Mouse (Mus musculus) lung, embryonic 14.5 days (tissue): ENCODE measurements at regions not wholly inside any gene's neighbourhood (a gene's known extent, or its start where the extent isn't known, plus 50 kb on each side); places are given as distances from the start of the nearest gene placed in this dataset.

Experiments used
- ATAC-seq: fragments of 200-750 bp; cut with Nextera tagmentation; 2 replicates; pipeline ENCODE4 v1.8.0; 2017; ENCODE audit warnings: mild to moderate bottlenecking, moderate TSS enrichment, moderate library complexity; ENCODE audit not compliant: insufficient read depth
- DNase-seq: peaks from one replicate; pipeline ENCODE4 v3.0.0-alpha.2; 2015
- H3K27ac ChIP-seq: fragments of 300-500 bp; sonication (generic); 2 replicates; pipeline ENCODE4 v1.5.1; 2014; ENCODE audit warnings: low read depth, mild to moderate bottlenecking, moderate library complexity
- H3K27me3 ChIP-seq: fragments of 300-500 bp; sonication (generic); 2 replicates; pipeline ENCODE4 v1.6.1; 2014; ENCODE audit warnings: low read length, control low read depth; ENCODE audit not compliant: insufficient read depth
- H3K36me3 ChIP-seq: fragments of 300-500 bp; sonication (generic); 2 replicates; pipeline ENCODE4 v1.6.1; 2014; ENCODE audit warnings: control low read depth; ENCODE audit not compliant: insufficient read depth
- H3K4me1 ChIP-seq: fragments of 300-500 bp; sonication (generic); 2 replicates; pipeline ENCODE4 v1.6.1; 2014; ENCODE audit warnings: antibody characterized with exemption, control low read depth; ENCODE audit not compliant: insufficient read depth
- H3K4me2 ChIP-seq: fragments of 300-500 bp; sonication (generic); 2 replicates; pipeline ENCODE4 v1.6.1; 2014; ENCODE audit warnings: mild to moderate bottlenecking
- H3K4me3 ChIP-seq: fragments of 300-500 bp; sonication (generic); 2 replicates; pipeline ENCODE4 v1.5.1; 2014; ENCODE audit warnings: low read depth, low read length
- H3K9ac ChIP-seq: fragments of 300-500 bp; sonication (generic); 2 replicates; pipeline ENCODE4 v1.6.1; 2014
- H3K9me3 ChIP-seq: fragments of 300-500 bp; sonication (generic); 2 replicates; pipeline ENCODE4 v1.6.1; 2016; ENCODE audit warnings: low read depth, low read length, control low read depth
- CTCF ChIP-seq: IDR thresholded peaks from 2 replicates; pipeline ENCODE4 v1.5.1; 2016; ENCODE audit warnings: antibody characterized with exemption, low read depth
- WGBS: fragments of 180-500 bp; shearing (Covaris S2); extraction: QIAGEN DNeasy Blood & Tissue Kit; methylation state at CpG from one replicate; pipeline ENCODE4 v1.1.7; 2014; 5-methylcytosine and 5-hydroxymethylcytosine counted together

- Histone ChIP-seq H3K36me3 (no peaks in the 10 kb centered on the region), H3K4me2 (no peak overlapping the region), H3K4me3 (no peak overlapping the region), H3K9me3 (no peaks in the 10 kb centered on the region), H3K27me3 (no peaks in the 10 kb centered on the region), H3K27ac (no peak overlapping the region), H3K9ac (no peak overlapping the region), H3K4me1 (0 out of 2 replicates have a peak, but pooled peaks cover 6% of the 10 kb centered on the region)
- peak; percentile 35; the same call in 1 of the 2 replicates for ATAC-seq
- DNase-seq, result no peak
- WGBS, result 83% methylated on average over 11 of the region's 11 CpGs
- TF ChIP-seq CTCF, result no peak
These were observed 75.4 kb downstream of the Tex29 start for GRCm38 (mm10) chr8:11915721-11916120.

- no peak overlapping the region for H3K4me2 ChIP-seq
- no peaks in the 10 kb centered on the region for H3K27me3 ChIP-seq
- H3K27ac ChIP-seq, result no peak overlapping the region
- no peaks in the 10 kb centered on the region for H3K36me3 ChIP-seq
- 68% methylated on average over 2 of the region's 2 CpGs for WGBS
- no peak overlapping the region for H3K9ac ChIP-seq
- DNase-seq (no peak), ATAC-seq (no peak)
- H3K9me3 ChIP-seq, result no peaks in the 10 kb centered on the region
- TF ChIP-seq CTCF, result no peak
- no peaks in the 10 kb centered on the region for H3K4me1 ChIP-seq
- no peak overlapping the region for H3K4me3 ChIP-seq
These were observed 79.6 kb downstream of the Tex29 start for GRCm38 (mm10) chr8:11919876-11920275.

- TF ChIP-seq CTCF, result no peak
These were observed 82.8 kb downstream of the Tex29 start for GRCm38 (mm10) chr8:11923115-11923514.

GRCm38 (mm10) chr8:11924165-11924564 is 83.9 kb downstream of the Tex29 start:
- H3K27ac ChIP-seq, result no peak overlapping the region
- H3K27me3 ChIP-seq, result no peaks in the 10 kb centered on the region
- 59% methylated on average over 11 of the region's 11 CpGs for WGBS
- peak; percentile 66 for TF ChIP-seq CTCF
- no peaks in the 10 kb centered on the region for H3K36me3 ChIP-seq
- DNase-seq (peak; percentile 75), ATAC-seq (no peak)
- H3K4me2 ChIP-seq, result no peak overlapping the region
- H3K4me1 ChIP-seq, result no peaks in the 10 kb centered on the region
- H3K9me3 ChIP-seq, result no peaks in the 10 kb centered on the region
- no peak overlapping the region for H3K4me3 ChIP-seq
- H3K9ac ChIP-seq, result no peak overlapping the region

More at GRCm38 (mm10) chr8:11923115-11923514, 82.8 kb downstream of the Tex29 start:
- Histone ChIP-seq H3K4me1 (no peaks in the 10 kb centered on the region), H3K9me3 (no peaks in the 10 kb centered on the region), H3K27ac (no peak overlapping the region), H3K27me3 (no peaks in the 10 kb centered on the region), H3K9ac (no peak overlapping the region), H3K36me3 (no peaks in the 10 kb centered on the region), H3K4me3 (no peak overlapping the region), H3K4me2 (no peak overlapping the region)
- 46% methylated on average over 7 of the region's 7 CpGs for WGBS
- ATAC-seq (no peak), DNase-seq (no peak)

GRCm38 (mm10) chr8:11942892-11943332 is 102.6 kb downstream of the Tex29 start:
- ATAC-seq (peak; percentile 76; the same call in 1 of the 2 replicates), DNase-seq (peak; percentile 88)
- no peaks in the 10 kb centered on the region for H3K9me3 ChIP-seq
- no peak overlapping the region for H3K4me2 ChIP-seq
- no peaks in the 10 kb centered on the region for H3K4me1 ChIP-seq
- no peaks in the 10 kb centered on the region for H3K36me3 ChIP-seq
- TF ChIP-seq CTCF, result peak; percentile 86
- H3K4me3 ChIP-seq, result no peak overlapping the region
- H3K27ac ChIP-seq, result no peak overlapping the region
- no peak overlapping the region for H3K9ac ChIP-seq
- WGBS, result 25% methylated on average over 6 of the region's 6 CpGs
- no peaks in the 10 kb centered on the region for H3K27me3 ChIP-seq

GRCm38 (mm10) chr8:11947766-11948165 is 107.5 kb downstream of the Tex29 start:
- 78% methylated on average over 8 of the region's 8 CpGs for WGBS
- TF ChIP-seq CTCF, result no peak
- ATAC-seq, result no peak

GRCm38 (mm10) chr8:11956268-11956667 is 116.0 kb downstream of the Tex29 start:
- no peak overlapping the region for H3K4me2 ChIP-seq
- no peak overlapping the region for H3K27ac ChIP-seq
- no peaks in the 10 kb centered on the region for H3K27me3 ChIP-seq
- H3K36me3 ChIP-seq, result no peaks in the 10 kb centered on the region
- ATAC-seq (no peak), DNase-seq (no peak)
- no peak overlapping the region for H3K9ac ChIP-seq
- H3K4me3 ChIP-seq, result no peak overlapping the region
- TF ChIP-seq CTCF, result no peak
- H3K9me3 ChIP-seq, result no peaks in the 10 kb centered on the region
- WGBS, result 24% methylated on average over 7 of the region's 7 CpGs
- no peaks in the 10 kb centered on the region for H3K4me1 ChIP-seq

More at GRCm38 (mm10) chr8:11947766-11948165, 107.5 kb downstream of the Tex29 start:
- Histone ChIP-seq H3K4me1 (no peaks in the 10 kb centered on the region), H3K9ac (no peak overlapping the region), H3K4me2 (no peak overlapping the region), H3K27ac (no peak overlapping the region), H3K36me3 (no peaks in the 10 kb centered on the region), H3K27me3 (no peaks in the 10 kb centered on the region), H3K4me3 (no peak overlapping the region), H3K9me3 (no peaks in the 10 kb centered on the region)
- DNase-seq, result no peak
